Mouse (Mus musculus) frontal cortex, postnatal 25 days (tissue): Measurements from ENCODE around the gene Fndc3b.

Experiments used
- DNase-seq, 2 experiments: peaks; one replicate each; pipeline ENCODE4 v3.0.0; 2022; ENCODE audit warnings: low spot score in 2 of 2

Gene Fndc3b

DNA sequence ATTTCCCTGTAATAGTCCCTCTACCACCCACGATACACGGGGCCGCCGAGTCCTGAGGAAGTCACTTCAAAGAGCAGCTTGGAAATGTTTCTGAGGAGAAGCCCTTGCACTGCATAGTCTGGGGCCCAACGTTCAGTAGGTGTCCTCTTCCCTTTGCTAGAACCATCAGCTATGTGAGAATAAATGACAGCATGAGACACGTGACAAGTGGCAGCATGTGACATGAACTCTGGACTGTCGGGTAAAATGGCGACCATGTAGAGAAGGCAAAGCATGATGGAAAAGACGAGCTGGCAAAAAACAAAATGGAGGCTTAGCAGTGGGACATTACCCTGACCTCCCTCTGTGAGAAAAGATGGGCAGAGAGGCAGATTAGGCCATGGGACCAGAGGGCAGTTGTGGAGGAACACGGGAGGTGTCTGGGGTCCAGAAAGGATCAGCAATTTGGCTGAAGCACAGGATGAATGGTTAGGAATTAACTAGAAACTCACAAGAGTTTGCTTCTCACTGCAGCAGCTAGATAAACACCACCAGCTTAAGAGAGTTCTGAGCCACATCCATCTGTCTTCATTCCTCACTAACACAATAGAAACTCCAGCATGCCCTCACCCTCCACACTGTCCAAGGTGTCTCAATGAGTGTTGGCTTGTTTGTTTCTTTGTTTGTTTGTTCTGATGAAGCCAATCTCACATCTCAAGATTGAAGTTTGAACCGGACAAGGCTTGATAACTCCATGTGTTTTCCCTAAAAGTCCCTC, 118.2 kb downstream of the Fndc3b start:
- no peak for DNase-seq

DNA sequence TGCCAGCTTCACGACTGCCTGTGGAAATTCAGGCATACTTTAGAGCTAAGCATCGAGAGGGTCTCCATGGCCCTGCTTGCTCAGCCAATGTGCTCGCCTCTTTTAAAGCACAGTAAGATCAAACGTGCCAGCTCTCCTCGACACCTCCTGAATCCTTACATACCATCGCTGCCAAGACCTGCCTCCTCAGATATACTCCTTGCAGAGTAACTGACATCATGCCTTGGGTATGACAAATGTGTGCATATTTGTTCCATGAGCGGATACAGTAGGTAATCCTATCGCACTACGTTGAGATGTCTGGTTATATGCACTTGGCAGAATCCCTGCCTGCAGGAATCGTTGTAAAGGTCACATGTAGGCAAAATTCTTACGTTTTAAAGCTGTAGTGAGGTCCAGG, 120.3 kb downstream of the Fndc3b start:
- no peak for DNase-seq

DNA sequence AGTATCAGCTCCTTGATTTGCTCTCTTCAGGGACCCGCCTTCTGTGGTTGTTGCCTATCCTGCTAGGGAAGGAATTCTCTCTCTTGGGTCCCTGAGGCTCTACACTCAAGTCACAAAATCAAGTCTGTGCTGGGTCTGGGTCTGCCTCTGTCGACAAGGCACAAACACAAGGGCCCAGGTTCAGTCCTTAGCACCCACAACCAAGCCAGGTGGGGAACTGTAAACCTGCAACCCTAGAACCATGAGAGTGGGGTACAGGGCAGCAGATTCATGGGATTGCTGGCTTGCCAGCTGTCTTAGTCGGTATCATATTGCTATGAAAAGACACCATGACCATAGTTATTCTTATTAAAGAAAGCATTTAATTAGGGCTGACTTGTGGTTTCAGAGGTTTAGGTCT, 121.8 kb downstream of the Fndc3b start:
- no peak for DNase-seq

DNA sequence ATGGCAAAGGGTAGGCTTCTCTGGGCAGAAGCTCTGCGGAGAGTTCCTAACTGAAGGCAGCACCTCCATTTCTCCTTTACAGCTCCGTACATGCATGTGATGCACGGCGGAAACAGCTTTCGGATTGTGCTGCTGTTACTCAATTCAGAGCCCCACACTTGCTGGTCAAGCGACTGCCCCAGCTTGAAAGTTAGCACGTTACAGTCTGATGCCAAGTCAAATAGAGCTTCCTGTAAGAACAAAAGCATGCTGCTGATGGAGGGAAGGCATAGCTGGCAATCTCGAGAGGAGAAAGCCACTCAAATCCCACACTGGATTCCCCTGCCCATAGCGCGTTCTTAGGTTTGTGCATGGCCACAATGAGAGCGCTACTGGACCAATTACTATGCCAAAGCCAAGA, 122.5 kb downstream of the Fndc3b start:
- no peak for DNase-seq

DNA sequence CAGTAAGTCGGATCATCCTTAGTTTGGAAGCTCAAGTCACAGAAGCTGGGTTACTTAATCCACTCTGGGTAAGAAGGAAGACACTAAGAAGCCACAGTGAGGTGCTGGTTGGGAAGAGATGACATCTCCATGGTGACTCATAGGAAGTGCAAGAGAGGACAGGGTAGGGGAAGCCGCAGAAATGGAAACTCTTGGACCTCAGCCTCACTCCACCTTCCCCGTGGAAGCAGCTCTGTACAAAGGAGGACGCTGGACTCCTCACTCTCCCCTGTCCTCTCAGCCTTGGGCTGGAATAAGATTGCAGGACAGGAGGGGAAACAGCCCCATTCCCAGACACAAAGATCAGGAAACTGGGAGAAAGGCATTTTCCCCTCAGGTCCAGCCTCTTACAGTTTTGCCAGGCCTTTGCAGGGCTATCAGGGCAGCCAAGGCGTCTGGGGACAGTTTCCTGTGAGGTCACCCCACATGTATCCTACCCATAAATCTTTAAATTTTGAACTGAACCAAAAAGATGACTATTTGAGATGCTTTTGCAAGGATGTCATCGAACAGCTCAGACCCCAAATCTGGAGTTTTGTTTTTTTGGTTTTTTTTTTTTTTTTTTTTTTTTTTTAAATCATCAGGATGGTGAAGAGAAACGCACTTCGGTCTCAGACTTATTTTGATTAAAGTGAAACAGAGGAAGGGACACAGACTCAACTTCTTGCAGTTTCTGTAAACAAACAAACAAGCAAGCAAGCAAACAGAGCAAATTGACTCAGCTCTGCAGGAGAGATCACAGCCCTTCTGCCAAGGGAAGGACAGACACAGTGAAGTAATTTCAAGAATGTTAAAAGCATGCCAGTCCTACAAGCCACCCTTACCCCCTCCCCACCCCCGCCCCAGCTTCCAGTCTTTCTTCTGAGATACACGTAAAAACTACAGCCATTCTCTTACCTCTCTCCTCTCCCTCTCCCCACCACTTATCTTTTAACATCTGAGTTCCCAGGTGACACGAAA, 126.2 kb downstream of the Fndc3b start:
- DNase-seq = no peak

DNA sequence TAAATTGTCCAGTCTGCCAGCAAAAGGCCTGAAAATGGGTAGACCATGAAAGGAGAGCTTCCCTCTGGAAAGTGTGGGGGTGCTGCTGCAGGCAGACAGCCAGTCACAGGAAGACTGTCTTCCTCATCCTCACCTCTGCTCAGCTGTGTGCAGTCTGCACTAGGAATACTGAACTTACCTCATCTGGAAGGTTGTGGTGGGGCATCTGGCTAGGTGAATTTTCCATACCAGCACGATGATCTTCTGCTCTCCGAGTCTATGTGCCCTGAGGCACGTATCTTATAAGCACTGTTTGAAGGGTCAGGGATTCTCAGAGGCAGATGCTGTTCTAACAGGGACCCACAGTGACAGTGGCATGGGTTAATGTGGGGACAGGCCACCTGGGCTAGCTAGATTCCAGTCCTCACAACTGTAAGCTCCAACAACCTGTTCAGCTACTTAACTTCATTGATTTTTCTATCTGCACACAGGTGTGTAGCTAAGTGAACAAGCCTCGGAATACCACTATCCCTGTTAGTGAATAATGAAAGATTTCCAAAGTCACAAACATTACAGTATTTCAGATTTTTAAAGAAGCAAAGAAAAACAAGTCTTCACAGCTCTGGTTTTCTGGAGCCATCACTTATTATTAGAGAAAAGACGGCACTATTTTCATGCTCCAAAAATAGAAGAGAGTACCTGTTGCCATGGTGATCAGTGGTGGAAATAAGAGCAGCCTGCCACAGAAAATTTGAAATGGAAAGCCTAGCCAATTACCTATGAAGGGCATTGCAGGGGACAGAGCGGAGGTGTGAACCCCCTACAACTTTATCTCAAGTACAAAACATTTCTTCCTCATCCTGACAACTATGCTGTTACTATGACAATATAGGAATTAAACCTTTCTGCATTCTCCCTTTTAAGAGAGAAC, 128.9 kb downstream of the Fndc3b start:
- no peak for DNase-seq

DNA sequence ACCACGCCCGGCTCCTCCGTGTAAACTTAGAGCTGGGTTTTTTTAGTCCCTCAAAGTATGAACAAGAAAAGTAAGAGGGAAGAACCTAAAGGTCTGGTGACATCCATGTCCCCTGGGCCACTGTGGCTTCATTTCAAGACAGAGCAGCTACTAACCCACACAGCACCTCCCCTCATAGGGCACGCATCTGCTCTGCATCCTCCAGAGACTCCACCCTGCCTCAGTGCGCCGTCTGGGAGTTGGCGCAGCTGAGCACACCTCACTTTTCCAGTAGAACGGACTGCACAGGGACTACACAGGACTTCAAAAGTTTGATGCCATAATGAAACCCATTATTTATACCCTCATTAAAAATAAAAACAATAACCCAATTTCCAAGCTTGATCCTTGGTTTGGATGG, 130.2 kb downstream of the Fndc3b start:
- DNase-seq = no peak

DNA sequence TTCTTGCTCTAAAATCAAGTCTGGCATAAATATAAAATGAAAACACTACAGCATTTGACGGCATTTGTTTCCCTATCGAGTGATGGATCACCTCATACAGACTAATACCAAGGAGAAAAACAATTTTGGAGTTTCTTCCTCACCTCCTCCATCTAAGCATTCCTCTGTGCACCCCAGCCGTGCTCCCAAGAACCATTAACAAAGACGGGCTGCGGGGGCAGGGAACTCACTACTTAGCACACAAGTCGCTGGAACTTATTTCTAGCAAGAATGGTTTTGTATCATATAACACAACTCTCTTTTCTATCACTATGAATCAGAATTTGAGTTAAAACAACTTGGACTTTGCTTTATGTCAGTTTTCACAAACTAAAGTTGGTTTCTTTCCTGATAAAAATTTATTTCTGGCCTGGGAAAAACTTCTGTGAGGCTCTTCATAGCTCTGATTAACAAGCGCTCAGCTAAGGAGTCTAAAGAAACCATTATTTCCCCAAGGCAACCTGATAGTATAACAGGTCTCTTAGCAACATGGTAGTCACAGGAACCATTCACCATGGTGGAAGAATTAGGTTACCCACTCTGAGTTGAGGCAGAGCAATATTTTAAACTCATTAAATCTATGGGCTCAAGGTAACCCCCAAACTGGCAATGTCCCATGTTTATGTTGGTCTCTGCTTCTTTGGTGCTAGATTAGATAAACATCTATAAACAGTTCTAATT, 131.1 kb downstream of the Fndc3b start:
- no peak for DNase-seq

DNA sequence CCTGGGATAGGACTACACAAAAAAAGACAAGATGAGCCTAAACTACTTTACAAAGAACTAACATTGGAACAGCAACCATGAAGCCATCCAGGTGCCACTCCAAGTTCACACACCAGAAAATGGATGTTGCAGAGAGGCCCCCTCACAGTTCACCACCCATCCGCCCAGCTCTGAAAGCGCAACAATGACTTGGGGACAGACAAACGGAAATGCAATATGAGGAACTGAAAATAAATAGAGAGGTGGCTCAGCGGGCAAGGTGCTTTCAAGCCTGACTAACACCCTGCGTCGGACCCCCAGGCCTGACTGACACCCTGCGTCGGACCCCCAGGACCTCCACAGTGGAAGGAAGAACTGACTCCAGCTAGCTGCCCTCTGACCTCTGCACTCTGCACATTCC, 131.9 kb downstream of the Fndc3b start:
- DNase-seq = no peak

DNA sequence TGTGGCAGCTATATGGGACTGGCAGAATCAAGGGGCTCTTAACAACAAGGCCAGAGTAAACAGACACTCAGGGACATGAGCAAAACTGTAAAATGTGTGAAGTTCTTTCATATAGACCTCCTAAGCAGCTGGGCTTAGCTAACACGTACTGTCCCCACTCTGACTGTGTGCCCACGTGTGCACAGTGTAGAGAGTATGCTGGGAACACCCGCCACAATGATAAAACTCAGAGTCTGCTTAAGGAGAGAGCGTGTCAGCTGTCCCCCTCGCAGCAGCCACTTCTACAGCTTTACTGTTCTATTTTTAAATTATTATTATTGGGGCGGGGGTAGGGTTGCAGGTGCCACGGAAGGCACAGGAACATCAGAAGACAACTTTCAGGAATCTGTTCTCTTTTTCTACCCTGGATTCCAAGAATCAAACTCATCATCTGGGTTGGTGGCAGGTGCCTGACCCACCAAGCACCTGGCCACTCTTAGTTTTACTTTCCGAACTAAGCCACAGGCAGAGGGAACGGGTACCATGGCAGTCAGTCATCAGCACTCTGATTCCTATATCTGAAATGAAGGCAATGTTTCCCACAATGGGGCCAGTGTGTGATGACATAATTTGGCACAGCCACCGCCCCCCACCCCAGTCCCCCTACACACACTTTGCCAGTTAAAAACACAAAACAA, 133.6 kb downstream of the Fndc3b start:
- DNase-seq = no peak

DNA sequence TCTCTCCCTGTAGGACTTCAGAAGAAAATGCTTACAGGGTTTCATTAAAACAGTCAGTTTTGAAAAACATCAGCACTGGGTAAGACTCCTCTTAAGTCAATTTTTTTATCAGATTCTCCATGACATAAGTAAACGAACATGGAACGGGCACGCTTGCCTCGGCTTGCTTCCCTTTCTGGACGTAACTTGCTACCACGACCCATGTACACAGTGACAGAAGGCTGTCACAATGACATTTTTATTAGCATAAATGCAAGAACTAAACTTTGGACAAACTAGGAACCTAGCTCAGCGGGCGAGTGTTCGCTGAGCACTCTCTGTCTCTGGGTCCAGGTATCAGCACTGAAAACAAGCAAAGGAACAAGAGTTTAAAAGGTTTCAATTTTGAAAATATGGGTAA, 136.9 kb downstream of the Fndc3b start:
- DNase-seq = no peak

DNA sequence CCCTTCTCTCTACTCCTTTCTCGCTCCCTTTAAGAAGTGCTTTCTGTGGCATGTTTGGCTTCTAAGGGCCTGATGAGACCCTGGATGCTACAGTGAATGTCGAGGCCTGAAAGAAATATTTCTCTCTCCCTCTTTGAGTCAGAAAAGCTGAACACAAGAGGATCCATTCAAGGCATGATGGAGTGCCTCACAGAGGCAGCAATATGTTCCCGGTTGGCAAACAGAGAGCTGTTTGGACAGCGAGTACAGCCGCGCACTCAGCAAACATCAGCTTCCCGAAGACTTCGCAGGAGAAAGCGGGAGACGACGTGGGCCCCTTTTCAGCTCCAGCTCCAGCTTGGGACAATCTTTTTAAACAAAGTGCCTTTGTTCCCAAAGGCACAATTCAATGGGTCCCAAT, 137.6 kb downstream of the Fndc3b start:
- DNase-seq = no peak

DNA sequence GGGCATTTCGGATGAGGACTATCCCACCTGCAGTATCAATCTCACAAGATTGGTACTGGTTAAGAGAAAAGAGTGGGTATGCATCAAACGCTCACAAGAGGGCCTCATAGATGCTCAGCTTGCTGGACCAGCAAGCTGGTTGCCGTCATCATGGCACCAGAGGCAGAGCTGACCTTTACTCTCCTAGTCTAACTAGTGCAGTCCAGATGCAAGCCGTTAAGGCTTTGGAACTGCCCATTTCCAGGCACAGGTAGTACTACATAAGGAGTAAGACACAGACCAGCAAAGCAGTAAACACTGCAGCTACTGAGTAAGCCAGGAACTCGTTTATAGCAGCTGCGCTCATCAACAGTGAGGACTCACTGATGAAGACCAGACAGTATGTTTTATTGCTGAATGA, 138.8 kb downstream of the Fndc3b start:
- no peak for DNase-seq

DNA sequence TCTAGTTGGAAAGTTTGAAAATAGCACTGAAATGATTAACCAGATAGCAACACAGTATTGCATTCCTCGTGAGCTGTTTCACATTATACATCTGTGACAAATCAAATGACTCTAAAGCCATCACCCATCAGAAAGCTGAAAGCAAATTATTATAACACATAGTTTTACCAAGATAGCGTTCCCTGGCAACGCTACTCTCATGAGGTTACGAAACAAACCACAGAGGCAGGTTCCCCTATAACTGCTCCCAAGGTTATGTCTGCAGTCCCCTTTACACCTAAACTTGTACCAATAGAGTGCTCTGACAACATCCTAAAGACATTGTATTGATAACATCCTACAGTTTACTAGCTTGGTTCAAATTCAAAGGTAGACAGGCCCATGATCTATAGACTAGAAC, 145.8 kb downstream of the Fndc3b start:
- DNase-seq = no peak

DNA sequence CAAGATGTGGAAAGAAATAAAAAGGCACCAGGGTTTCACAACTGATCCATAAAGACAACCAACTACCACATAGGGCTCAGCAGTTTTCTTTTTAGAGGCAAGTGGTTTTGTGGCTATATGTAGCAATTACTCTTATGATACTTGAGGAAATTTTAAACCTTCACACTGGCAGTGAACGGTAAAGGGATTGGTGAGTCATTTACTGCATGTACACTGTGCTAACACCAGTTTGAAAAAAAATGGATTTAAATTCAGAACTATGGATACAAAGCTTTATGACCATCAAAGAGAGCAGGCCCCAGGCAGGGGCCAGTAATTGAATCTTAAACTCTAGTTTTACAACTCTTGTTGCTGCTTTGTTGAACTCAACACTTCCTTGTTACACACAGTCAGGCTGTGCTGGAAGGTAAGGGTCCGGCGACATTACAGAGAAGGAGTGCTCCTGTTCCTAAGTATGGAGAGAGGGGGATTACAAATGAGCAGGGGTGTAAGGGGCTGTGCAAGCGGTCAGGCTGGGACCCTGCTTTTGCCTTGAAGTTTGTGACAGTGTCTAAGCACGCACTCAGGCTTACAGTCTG, 148.0 kb downstream of the Fndc3b start:
- DNase-seq = no peak

DNA sequence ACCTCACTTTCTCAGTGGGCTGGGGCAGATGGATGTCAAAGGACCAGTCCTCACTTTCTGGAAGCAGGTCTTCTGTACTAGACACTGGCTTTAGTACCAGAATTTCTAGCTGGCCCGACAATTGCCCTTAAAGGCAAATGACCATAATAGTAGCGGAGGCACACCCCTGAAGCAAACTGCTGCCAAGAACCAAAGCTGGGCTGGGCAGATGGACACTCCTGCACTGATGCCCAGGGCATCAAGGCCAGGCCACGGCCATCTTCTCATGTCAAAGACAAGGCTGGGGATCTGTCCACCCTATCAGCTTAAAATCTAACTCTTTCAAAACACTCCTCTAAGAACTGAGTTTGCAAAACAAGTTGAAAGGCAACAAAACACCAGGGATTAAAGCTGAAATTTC, 148.6 kb downstream of the Fndc3b start:
- no peak for DNase-seq

DNA sequence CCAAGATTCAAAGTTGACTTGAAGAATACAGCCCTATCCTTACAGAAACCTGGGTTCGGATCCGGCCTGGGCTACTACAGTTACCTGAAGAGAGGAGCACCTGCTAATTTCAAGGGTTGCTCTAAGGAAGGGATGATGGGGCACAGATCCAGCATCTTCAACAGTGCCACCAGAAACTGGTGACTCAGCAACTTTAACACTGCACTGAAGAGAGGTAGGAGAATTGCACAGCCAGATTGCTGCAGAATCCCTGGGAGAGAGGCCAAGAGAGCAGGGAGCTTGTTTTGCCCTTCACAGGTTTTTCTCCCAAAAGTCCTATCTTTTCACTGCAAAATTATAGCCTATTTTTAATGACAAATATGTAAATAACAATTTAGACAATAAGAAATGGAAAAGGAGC, 149.2 kb downstream of the Fndc3b start:
- DNase-seq = no peak

DNA sequence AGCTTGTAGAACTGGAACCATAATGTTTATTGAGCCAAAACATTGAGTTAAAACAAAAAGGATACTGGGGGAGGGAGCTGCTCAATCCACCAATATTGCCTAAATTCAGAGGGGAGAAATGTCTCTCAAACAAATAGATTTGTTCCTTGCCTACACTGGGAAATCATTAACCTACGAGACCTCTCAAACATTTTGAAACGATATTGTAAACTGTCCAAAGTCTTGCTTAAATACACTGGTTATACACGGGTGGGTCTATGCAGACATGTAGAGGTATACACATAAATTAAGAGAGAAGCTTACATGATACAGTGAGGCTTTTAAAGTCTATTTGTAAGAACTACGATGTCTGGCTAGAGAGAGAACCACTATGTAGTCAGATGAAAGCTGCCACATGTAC, 151.8 kb downstream of the Fndc3b start:
- DNase-seq = no peak

DNA sequence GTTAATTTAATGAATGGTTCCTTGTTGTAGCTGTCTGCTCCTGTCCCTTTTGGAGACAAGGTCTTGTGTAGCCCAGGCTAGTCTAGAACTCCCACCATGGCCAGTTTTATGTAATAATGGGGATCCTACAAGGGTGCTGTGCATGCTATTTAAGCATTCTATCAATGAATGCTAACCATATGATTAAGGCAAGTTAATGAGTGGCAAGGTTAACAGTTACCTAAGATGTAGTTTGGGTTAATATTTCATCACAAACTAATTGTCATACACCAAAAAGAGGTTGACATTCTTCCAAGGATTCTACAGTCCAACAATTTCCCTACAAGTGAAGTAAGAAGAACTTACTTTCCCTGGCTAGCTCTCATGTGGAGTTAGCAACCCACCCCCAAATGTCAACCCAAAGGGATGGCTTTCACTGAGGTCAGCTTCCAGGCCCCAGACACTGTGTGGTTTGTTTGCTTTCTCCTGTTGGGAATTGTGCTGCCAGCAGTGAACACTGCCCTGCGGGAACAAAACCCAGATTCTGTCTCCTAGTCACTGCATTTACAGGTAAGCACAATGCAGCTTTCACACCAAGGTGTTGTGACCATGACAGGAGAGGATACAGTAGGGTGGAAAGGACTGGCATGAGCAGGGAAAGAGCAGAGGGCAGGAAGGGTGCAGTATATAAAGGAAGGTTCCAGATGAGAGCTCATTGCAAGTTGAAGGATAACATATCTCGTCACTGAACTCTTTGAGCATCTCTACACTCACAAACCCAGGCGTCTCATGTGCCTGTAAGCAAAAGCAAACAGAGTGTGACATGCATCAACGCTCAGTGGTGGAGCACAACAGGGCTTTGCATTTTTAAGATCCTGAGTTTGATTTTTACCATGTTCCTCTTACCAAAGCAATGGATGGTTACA, 153.8 kb downstream of the Fndc3b start:
- no peak for DNase-seq
